Mouse (Mus musculus): Measurements from ENCODE around the gene Gast.

Gene Gast

GRCm38 (mm10) chr11:100362209-100362978 lies 28.2 kb downstream of the Gast start:
- peak; percentile 80 for DNase-seq

GRCm38 (mm10) chr11:100362979-100363562 lies 28.9 kb downstream of the Gast start:
- peak; percentile 74 for DNase-seq

- DNase-seq: no peak
Measured at GRCm38 (mm10) chr11:100369145-100369544, 34.9 kb downstream of the Gast start.

GRCm38 (mm10) chr11:100369822-100370221 lies 35.6 kb downstream of the Gast start:
- no peak for DNase-seq

GRCm38 (mm10) chr11:100371981-100372558 lies 37.9 kb downstream of the Gast start:
- no peak for DNase-seq

GRCm38 (mm10) chr11:100375127-100375526 lies 40.9 kb downstream of the Gast start:
- no peak for DNase-seq

GRCm38 (mm10) chr11:100376005-100376404 lies 41.8 kb downstream of the Gast start:
- DNase-seq: no peak

- no peak for DNase-seq
Measured at GRCm38 (mm10) chr11:100376746-100377389, 42.7 kb downstream of the Gast start.

- no peak for DNase-seq
Measured at GRCm38 (mm10) chr11:100377989-100378388, 43.8 kb downstream of the Gast start.

- no peak for DNase-seq
Measured at GRCm38 (mm10) chr11:100378446-100378845, 44.2 kb downstream of the Gast start.

GRCm38 (mm10) chr11:100379311-100379710 lies 45.1 kb downstream of the Gast start:
- DNase-seq: no peak

GRCm38 (mm10) chr11:100382682-100383081 lies 48.5 kb downstream of the Gast start:
- no peak for DNase-seq

GRCm38 (mm10) chr11:100385016-100385415 lies 50.8 kb downstream of the Gast start:
- DNase-seq: no peak

- DNase-seq: no peak
Measured at GRCm38 (mm10) chr11:100386586-100386985, 52.4 kb downstream of the Gast start.

Measured in cerebellum, adult 11 months (tissue).